Mouse (Mus musculus): ENCODE measurements around the gene Heatr6.

The Heatr6 gene
- long read RNA-seq, experiment 1, full-length matches to known transcripts, result 2 of 30 reads
- long read RNA-seq, experiment 1, partial matches to known transcripts, result 27 of 30 reads
- long read RNA-seq, experiment 1, other reads (novel, unspliced or antisense), result 1 of 30 reads
- long read RNA-seq, experiment 2, partial matches to known transcripts, result 37 of 37 reads
- long read RNA-seq, experiment 2, other reads (novel, unspliced or antisense), result 0 of 37 reads

GRCm38 (mm10) chr11:83753581-83754181 lies at the start of gene Heatr6:
TSS of gene Heatr6 (plus strand) at chr11:83753696.
- intact Hi-C loops (cut with DNase I), result no loop called here

GRCm38 (mm10) chr11:83703705-83704104 lies 49.8 kb upstream of the Heatr6 start, which contains the start of gene Wfdc17:
TSS of gene Wfdc17 (plus strand) at chr11:83703991.
- intact Hi-C loops (cut with DNase I), result loop anchor here (1.0 kb wide), 1 partner anchor 16 kb away; no protein-coding TSS in a partner anchor

- intact Hi-C loops (cut with DNase I), result no loop called here
Observed at GRCm38 (mm10) chr11:83708715-83709114, 44.8 kb upstream of the Heatr6 start, which contains the start of gene Wfdc18. TSS of gene Wfdc18 (plus strand) at chr11:83709015.

GRCm38 (mm10) chr11:83709683-83710082 lies 43.8 kb upstream of the Heatr6 start:
- intact Hi-C loops (cut with DNase I), result no loop called here

GRCm38 (mm10) chr11:83712671-83713070 lies 40.8 kb upstream of the Heatr6 start:
- intact Hi-C loops (cut with DNase I), result no loop called here

GRCm38 (mm10) chr11:83713925-83714324 lies 39.6 kb upstream of the Heatr6 start:
- intact Hi-C loops (cut with DNase I), result no loop called here

- intact Hi-C loops (cut with DNase I), result no loop called here
Observed at GRCm38 (mm10) chr11:83717042-83717665, 36.3 kb upstream of the Heatr6 start.

GRCm38 (mm10) chr11:83720766-83721165 lies 32.7 kb upstream of the Heatr6 start:
- intact Hi-C loops (cut with DNase I), result no loop called here

- intact Hi-C loops (cut with DNase I), result no loop called here
Observed at GRCm38 (mm10) chr11:83728757-83729432, 24.6 kb upstream of the Heatr6 start.

GRCm38 (mm10) chr11:83731116-83731515 lies 22.4 kb upstream of the Heatr6 start:
- intact Hi-C loops (cut with DNase I), result no loop called here

GRCm38 (mm10) chr11:83733071-83733640 lies 20.3 kb upstream of the Heatr6 start:
- intact Hi-C loops (cut with DNase I), result no loop called here

- intact Hi-C loops (cut with DNase I), result no loop called here
Observed at GRCm38 (mm10) chr11:83734215-83734614, 19.3 kb upstream of the Heatr6 start.

GRCm38 (mm10) chr11:83735881-83736280 lies 17.6 kb upstream of the Heatr6 start:
- intact Hi-C loops (cut with DNase I), result no loop called here

- intact Hi-C loops (cut with DNase I), result no loop called here
Observed at GRCm38 (mm10) chr11:83737109-83737558, 16.4 kb upstream of the Heatr6 start.

GRCm38 (mm10) chr11:83739241-83739640 lies 14.3 kb upstream of the Heatr6 start:
- intact Hi-C loops (cut with DNase I), result loop anchor here (1.0 kb wide), 1 partner anchor 183 kb away; no protein-coding TSS in a partner anchor

GRCm38 (mm10) chr11:83740443-83740991 lies 13.0 kb upstream of the Heatr6 start:
- intact Hi-C loops (cut with DNase I), result no loop called here

GRCm38 (mm10) chr11:83741841-83742240 lies 11.7 kb upstream of the Heatr6 start:
- intact Hi-C loops (cut with DNase I), result no loop called here

GRCm38 (mm10) chr11:83742731-83743355 lies 10.7 kb upstream of the Heatr6 start:
- intact Hi-C loops (cut with DNase I), result no loop called here

- intact Hi-C loops (cut with DNase I), result no loop called here
Observed at GRCm38 (mm10) chr11:83743525-83743924, 10.0 kb upstream of the Heatr6 start.

- intact Hi-C loops (cut with DNase I), result no loop called here
Observed at GRCm38 (mm10) chr11:83746152-83746551, 7.3 kb upstream of the Heatr6 start.

- intact Hi-C loops (cut with DNase I), result no loop called here
Observed at GRCm38 (mm10) chr11:83746681-83747080, 6.8 kb upstream of the Heatr6 start, which contains the start of gene Wfdc21. TSS of gene Wfdc21 (plus strand) at chr11:83746940.

All from adrenal gland (tissue).